In genomic region chr1:152130029-152130727, GRCm38 (mm10) we compare ENCODE assay signal across 7 mouse cellular contexts. TPM values are rescaled to one million over a fixed set of nuclear protein-coding genes. Genes with fewer than 3 reads are reported as not detected.
DNase-seq lines count a peak whose midpoint lies in the region.

No protein-coding gene starts in this region.

- peak; percentile 21 for DNase-seq in ovary, postnatal 14 days (ENCODE audit: low spot score)
- no peak for DNase-seq in ovary, adult 18-20 months (ENCODE audit: low spot score)
- peak; percentile 76 to 80 for DNase-seq in cerebellum, postnatal 10 days
- DNase-seq in heart, adult 8-10 months (ENCODE audit: low spot score): peak; percentile 73
- DNase-seq in layer of hippocampus, adult 8-10 months (ENCODE audit: low spot score in 2 of 2): peak; percentile 43 to 59
- peak; percentile 51 for DNase-seq in right cerebral cortex, postnatal 4 days
- DNase-seq in natural killer cell, adult 2 months (ENCODE audit: low spot score in 2 of 2): no peak

RNA-seq across cellular contexts. Expression of gene 1700025G04Rik, which starts 40.3 kb away (rescaled TPM):
- total RNA-seq in heart, adult 8-10 months (2022): 10 to 100 TPM; 37.1 to 52.9 (median 46.2) TPM
- total RNA-seq in layer of hippocampus, adult 8-10 months (2022): 10 to 100 TPM; 60.3 to 79.3 (median 67.0) TPM

Comparison
In these comparisons a context has a peak if more than half of its experiments do, and no peak if none do; other contexts are left out.
1. DNase-seq: peak in ovary, postnatal 14 days (single experiment), cerebellum, postnatal 10 days (2 of 2), heart, adult 8-10 months (single experiment), layer of hippocampus, adult 8-10 months (2 of 2) and right cerebral cortex, postnatal 4 days (single experiment); none in ovary, adult 18-20 months (single experiment) and natural killer cell, adult 2 months (0 of 2).